Comparison of ENCODE assay signal across 24 mouse cellular contexts in genomic region chr19:27848946-27849345, GRCm38 (mm10).
A peak's percentile ranks its signal among the peaks of the same experiment; 100 is the strongest.
DNase-seq lines count a peak whose midpoint lies in the region; ATAC-seq and TF ChIP-seq lines count a peak whose summit lies in the region.
"Had no signal": no experiment of that assay in that cellular context is flagged by ENCODE, and none has a peak within 500 bp of the region (broad histone marks: within the 10 kb centered on the region; RNA-seq: fewer than 3 reads in every experiment).

No protein-coding gene starts in this region.

- no peak overlapping the region for H3K4me3 ChIP-seq in C2C12 (ENCODE audit: insufficient read depth, poor library complexity, severe bottlenecking)
- H3K4me3 ChIP-seq in CH12.LX (replicated peaks in 1 of 3; ENCODE audit: low read depth in 2 of 3, low read length in 2 of 3, poor library complexity in 1 of 3) = no peak overlapping the region
- no peak overlapping the region for H3K4me3 ChIP-seq in kidney, embryonic 15.5 days (replicated peaks)

- no peak for ATAC-seq in monocyte, adult 5-6 weeks (replicated peaks; ENCODE audit: insufficient number of reproducible peaks, low FRiP score, low TSS enrichment, poor library complexity, severe bottlenecking)
- no peak for ATAC-seq in kidney, embryonic 15.5 days (replicated peaks; ENCODE audit: low FRiP score)
- ATAC-seq: activated CD4-positive, CD25-positive, alpha-beta regulatory T cell, adult 4 months; CD4-positive, CD25-positive, alpha-beta regulatory T cell, adult 4 months; Patski had no signal

- H3K27me3 ChIP-seq in C2C12 (ENCODE audit: control insufficient read depth, insufficient read depth, insufficient read length) = no peaks in the 10 kb centered on the region
- H3K27me3 ChIP-seq in CH12.LX (replicated peaks) = no peaks in the 10 kb centered on the region
- H3K27me3 ChIP-seq in splenic B cell, adult 2 months (ENCODE audit: control insufficient read depth, insufficient read depth, low read length, poor library complexity, severe bottlenecking) = no peaks in the 10 kb centered on the region
- no peaks in the 10 kb centered on the region for H3K27me3 ChIP-seq in kidney, embryonic 15.5 days
- H3K27me3 ChIP-seq: Patski had no signal

- TF ChIP-seq EP300 in CH12.LX (IDR thresholded peaks at IDR 0.05; ENCODE audit: low read length) = no peak

- H3K79me2 ChIP-seq in C2C12 (ENCODE audit: control insufficient read depth, insufficient read depth) = peaks cover under 1% of the 10 kb centered on the region
- no peaks in the 10 kb centered on the region for H3K79me2 ChIP-seq in CH12.LX (replicated peaks; ENCODE audit: control insufficient read depth, extremely low read depth, insufficient read depth, poor library complexity, severe bottlenecking)

- H3K79me3 ChIP-seq in C2C12 (ENCODE audit: low read depth) = no peaks in the 10 kb centered on the region

- DNase-seq in 3T3-L1 (ENCODE audit: low read depth, low spot score) (peak; percentile 76), CH12.LX (ENCODE audit: extremely low read depth) (peak; percentile 1)
- DNase-seq in splenic B cell, adult 2 months (ENCODE audit: low read depth, low spot score) = peak; percentile 4
- no peak for DNase-seq in adrenal gland, postnatal 25 days
- DNase-seq in adrenal gland, postnatal 14 days = no peak
- DNase-seq: adrenal gland, adult 2 months; adrenal gland, adult 8-10 months; adrenal gland, postnatal 10 days; adrenal gland, postnatal 36 days; B cell, adult 2 months; cerebellum, adult 11 months; cerebellum, adult 11-12 months; cerebellum, adult 18-20 months; cerebellum, adult 2 months; cerebellum, adult 8-10 months; cerebellum, adult 9-10 months; cerebellum, adult 9-11 months had no signal

- 89% methylated on average over 1 of the region's 1 CpGs for WGBS in kidney, embryonic 15.5 days

- H3ac ChIP-seq in C2C12 (ENCODE audit: control insufficient read depth, insufficient read length, low read depth) = no peak overlapping the region

- no peak for TF ChIP-seq RAD21 in CH12.LX (IDR thresholded peaks at IDR 0.05; ENCODE audit: low read depth, low read length)

- TF ChIP-seq CTCF in C2C12 (IDR thresholded peaks at IDR 0.05; ENCODE audit: control insufficient read depth, insufficient read depth, insufficient read length) (no peak), CH12.LX (conservative IDR thresholded peaks at IDR 0.05 in 1 of 2, IDR thresholded peaks at IDR 0.05 in 1 of 2; ENCODE audit: low read depth in 2 of 2, low read length in 2 of 2) (no peak)

- H3K9me3 ChIP-seq in CH12.LX (replicated peaks; ENCODE audit: low read length) = no peaks in the 10 kb centered on the region
- H3K9me3 ChIP-seq in kidney, embryonic 15.5 days (replicated peaks) = no peaks in the 10 kb centered on the region
- H3K9me3 ChIP-seq: G1E had no signal

- no peaks in the 10 kb centered on the region for H3K4me1 ChIP-seq in CH12.LX (ENCODE audit: control insufficient read depth in 1 of 2, insufficient read depth in 2 of 2)
- H3K4me1 ChIP-seq in kidney, embryonic 15.5 days = no peaks in the 10 kb centered on the region

- dilution Hi-C loops in CH12.LX (cut with MboI; ENCODE audit: extremely low pct_ligation_motif_present, extremely low pct_unique_long_range_greater_than_20kb, low sequenced_read_pairs) = no loop called here

- no peak for TF ChIP-seq POLR2A in CH12.LX (IDR thresholded peaks at IDR 0.05; ENCODE audit: low read depth, low read length)

- no peak overlapping the region for H3K9ac ChIP-seq in CH12.LX (ENCODE audit: insufficient read depth, low read depth)
- H3K9ac ChIP-seq in kidney, embryonic 15.5 days = no peak overlapping the region

- H3K4me2 ChIP-seq in CH12.LX (ENCODE audit: insufficient read depth, low read depth, poor library complexity, severe bottlenecking) = no peak overlapping the region
- H3K4me2 ChIP-seq in kidney, embryonic 15.5 days = no peak overlapping the region

- H3K36me3 ChIP-seq in C2C12 (ENCODE audit: control insufficient read depth, insufficient read depth) (no peaks in the 10 kb centered on the region), CH12.LX (replicated peaks in 1 of 2; ENCODE audit: control insufficient read depth in 1 of 2, insufficient read depth in 1 of 2, low read length in 1 of 2) (peaks cover 0 to 4% of the 10 kb centered on the region in 2 experiments)
- peaks cover 2% of the 10 kb centered on the region; the same call in 1 of the 2 replicates for H3K36me3 ChIP-seq in splenic B cell, adult 2 months (ENCODE audit: control insufficient read depth, insufficient read depth, low read length, poor library complexity, severe bottlenecking)
- H3K36me3 ChIP-seq in kidney, embryonic 15.5 days = 0 out of 2 replicates have a peak, but pooled peaks cover 6% of the 10 kb centered on the region

- H3K27ac ChIP-seq in CH12.LX (ENCODE audit: insufficient read depth, low read depth) = no peak overlapping the region
- H3K27ac ChIP-seq in kidney, embryonic 15.5 days = no peak overlapping the region

- in situ Hi-C loops in CH12.LX (cut with MboI; ENCODE audit: low pct_ligation_motif_present, low pct_unique_long_range_greater_than_20kb, low sequenced_read_pairs) = no loop called here

TF ChIP-seq in C2C12, 6 proteins besides CTCF, POLR2A, EP300 and RAD21:
- TF ChIP-seq USF1 (IDR thresholded peaks at IDR 0.05; ENCODE audit: low read depth) (peak; percentile 69), CEBPB (IDR thresholded peaks at IDR 0.05; ENCODE audit: low read depth) (no peak), FOSL1 (IDR thresholded peaks at IDR 0.05; ENCODE audit: insufficient read depth, low read length, poor library complexity, severe bottlenecking) (peak; percentile 18), MAX (IDR thresholded peaks at IDR 0.05) (no peak), MYOG (IDR thresholded peaks at IDR 0.05; ENCODE audit: control insufficient read depth, extremely low read depth, insufficient read length) (no peak), MYOD1 (IDR thresholded peaks at IDR 0.05; ENCODE audit: control insufficient read depth, insufficient read length, low read depth) (no peak)

TF ChIP-seq in CH12.LX, 34 proteins besides CTCF, POLR2A, EP300 and RAD21:
- no peak for TF ChIP-seq ZNF384 (IDR thresholded peaks at IDR 0.05; ENCODE audit: low read depth, low read length)
- TF ChIP-seq BHLHE40 (IDR thresholded peaks at IDR 0.05; ENCODE audit: low read depth, low read length) = peak; percentile 28; the same call in 1 of the 2 replicates

Comparison
In these comparisons a context has a peak if more than half of its experiments do, and no peak if none do; other contexts are left out.
1. DNase-seq: peak in 3T3-L1 (single experiment), CH12.LX (single experiment) and splenic B cell, adult 2 months (single experiment); none in adrenal gland, postnatal 25 days (single experiment) and adrenal gland, postnatal 14 days (single experiment).